Mouse (Mus musculus) layer of hippocampus, postnatal 10 days (tissue): ENCODE measurements at regions not wholly inside any gene's neighbourhood (a gene's known extent, or its start where the extent isn't known, plus 50 kb on each side); places are given as distances from the start of the nearest gene placed in this dataset.
"Not testable (repeated sequence)": the region's sequence is repeated elsewhere in the genome, so short reads cannot be mapped to it uniquely, and the experiment has no call there.

Source experiments
- DNase-seq, 2 experiments: peaks; one replicate each; pipeline ENCODE4 v3.0.0; 2021; ENCODE audit warnings: low spot score in 2 of 2

DNA sequence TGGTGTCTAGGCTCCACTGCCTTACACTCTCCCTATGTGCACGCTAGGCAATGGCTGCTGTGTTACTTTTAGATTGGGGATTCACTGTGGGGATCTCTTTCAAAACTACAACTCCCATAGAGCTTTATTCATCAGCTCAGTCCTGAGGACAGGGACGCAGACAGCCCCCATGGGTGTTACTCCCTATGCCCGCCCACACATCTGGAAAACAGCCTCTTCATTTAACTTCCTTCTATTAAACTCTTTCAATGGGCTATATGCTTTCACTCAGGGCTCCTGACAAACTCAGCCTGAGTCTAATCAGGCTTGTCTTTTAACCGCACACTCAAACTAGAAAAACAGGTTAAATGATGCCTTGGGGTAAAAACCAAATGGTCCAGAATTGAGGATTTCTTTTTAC is 95.3 kb upstream of the Mdm1 start:
- DNase-seq, result no peak

DNA sequence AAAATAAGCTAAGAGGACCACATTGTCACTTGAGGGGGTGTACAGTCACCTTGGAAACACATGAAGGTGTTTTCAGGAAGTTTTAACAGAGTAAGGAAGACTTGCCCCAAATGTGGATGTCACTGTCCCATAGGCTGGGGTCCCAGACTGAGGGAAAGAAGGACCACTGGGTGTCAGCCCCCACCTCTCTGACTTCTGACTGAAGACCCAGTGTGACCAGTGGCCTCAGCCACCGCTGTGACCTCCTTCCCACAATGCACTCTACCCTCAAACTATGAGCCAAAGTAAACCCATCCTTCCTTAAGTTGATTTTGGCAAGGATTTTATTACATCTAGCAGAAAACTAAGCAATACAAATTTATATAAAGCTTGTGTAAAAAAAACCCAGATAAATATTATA is 94.8 kb upstream of the Mdm1 start:
- no peak for DNase-seq

DNA sequence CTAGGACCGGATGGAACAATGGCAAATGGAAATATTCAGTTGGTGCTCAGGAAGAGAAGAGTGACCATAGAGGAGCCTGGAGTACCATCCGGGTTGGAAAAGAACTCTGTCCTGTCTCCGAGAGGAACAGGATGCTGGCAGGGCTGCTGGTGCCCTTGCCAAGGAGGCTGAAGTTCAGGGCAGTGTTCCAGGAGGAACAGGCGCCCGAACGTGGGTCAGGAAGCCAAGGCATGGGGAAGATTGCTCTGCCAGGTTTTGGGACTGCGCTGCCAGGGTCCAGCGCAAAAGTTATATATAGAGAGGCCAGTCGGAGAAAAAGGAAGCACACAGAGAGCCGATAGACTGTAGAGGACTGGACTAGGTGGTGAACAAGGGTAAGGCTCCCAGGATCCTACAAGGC is 92.3 kb upstream of the Mdm1 start:
- peak; percentile 49 to 56 for DNase-seq

DNA sequence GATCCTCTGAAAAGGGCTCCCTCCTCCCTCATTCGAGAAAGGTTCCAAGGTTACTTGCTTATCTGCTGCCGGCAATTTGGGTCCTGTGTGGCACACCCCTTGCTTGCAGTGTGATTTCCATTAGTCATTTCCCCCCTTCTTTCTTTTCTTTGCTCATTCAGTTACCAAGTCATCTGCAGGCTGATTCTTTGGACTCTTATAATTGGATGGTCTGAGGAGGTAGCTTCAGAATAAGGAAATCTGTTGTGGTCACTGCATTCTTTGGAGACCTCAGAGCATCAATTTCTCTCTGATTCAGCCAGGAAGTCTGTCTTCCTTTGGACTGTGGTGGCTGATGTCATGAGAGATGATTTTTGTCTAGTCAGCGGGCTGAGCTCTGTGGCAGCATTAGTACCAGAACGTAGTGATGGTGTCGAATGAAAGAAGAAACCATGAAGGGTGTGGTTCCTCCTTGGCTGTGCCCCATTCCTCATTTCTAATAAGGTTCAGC is 91.4 kb upstream of the Mdm1 start:
- DNase-seq, result no peak

DNA sequence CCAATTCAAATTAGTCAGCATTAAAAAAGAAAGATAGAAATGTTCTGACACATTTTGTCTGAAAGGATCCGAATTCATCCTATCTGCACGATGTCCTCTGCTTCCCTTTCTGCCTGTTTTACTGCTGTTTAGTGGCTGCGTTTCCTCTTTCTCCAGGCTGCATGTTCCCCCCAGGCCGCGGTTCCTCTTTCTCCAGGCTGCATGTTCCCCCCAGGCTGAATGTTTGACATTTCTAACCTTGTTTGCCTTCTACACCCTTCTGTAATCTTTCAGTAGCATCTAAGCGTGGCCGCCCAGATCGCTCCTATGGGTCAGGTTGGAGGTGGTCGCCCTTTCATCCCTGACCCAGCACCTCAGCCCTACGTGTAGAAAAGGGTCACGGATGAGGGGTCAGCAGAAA is 89.6 kb upstream of the Mdm1 start:
- DNase-seq, result no peak

DNA sequence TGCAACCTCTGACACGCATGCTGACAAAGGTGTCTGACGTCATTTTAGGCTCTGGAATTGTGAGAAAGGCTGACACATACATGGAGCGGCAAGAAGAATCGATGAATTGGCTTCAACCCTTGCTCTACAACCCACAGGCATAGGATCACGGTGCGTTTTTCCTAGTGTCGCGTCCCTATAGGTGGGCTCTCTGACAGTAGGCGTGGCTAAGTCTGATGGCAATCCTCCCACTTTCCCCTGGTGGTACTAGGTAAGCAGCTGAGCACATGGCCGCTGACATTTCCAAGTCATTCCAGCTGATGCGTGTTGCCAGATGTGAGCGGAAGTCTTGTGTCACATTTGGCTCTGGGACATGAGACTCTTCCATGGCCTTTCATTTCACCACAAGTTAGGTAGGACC is 89.1 kb upstream of the Mdm1 start:
- no peak for DNase-seq

DNA sequence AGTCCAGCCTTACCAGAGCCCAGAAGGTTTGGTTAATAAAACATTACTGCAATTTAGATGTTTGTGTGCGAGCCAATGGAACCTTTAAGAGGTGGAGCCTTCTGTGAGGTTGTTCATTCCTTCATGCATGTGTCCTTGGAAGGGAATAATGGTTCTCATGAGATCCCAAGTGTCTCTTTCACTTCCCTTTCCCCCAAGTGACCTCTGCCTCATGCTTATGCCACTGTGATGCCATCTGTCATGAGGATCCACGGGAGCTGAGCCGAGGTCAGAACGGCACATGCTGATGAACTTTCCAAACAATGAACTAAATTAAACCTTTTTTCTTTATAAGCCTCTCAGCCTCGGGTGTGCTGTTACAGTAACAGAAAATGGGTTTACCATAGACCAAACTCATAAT is 88.6 kb upstream of the Mdm1 start:
- no peak for DNase-seq

DNA sequence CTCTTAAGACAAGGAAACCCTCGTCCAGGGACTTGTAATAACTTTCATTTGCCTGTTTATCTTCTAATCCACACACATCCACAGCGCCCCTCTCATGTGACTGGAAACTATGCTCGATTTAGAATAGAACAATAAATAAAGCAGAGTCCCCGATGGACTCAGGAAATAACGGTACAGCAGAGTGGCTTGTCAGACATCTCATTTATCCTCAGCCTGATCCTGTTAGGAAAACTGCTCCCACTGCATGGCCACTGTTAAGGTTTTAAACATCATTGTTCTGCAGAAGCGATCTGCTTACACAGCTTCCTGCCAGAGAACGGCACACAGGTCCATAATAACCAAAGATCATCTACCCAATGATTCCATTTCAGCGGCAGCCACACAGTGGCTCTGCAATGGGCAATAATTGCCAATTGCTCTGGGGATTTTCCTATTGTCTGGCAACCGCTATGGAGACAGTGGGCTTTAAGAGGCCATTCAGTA is 84.8 kb upstream of the Mdm1 start:
- no peak for DNase-seq

DNA sequence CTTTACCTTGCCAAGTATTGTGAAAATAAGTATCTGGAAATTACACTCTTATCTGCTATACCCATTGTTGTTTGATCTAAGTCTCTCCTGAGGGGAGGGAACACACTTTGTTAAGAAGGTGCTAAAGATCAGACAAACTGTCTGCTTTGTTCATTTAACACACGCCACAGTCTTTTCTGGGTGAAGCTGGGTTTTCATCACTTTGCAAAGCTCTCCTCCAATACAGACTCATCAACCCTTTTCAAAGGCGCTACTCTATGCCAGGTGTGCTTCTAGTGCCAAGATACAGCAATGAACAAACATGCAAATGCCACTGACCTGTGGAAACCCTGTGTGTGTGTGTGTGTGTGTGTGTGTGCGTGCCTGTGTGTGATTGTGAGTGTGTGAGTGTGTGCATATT is 84.1 kb upstream of the Mdm1 start:
- no peak for DNase-seq

DNA sequence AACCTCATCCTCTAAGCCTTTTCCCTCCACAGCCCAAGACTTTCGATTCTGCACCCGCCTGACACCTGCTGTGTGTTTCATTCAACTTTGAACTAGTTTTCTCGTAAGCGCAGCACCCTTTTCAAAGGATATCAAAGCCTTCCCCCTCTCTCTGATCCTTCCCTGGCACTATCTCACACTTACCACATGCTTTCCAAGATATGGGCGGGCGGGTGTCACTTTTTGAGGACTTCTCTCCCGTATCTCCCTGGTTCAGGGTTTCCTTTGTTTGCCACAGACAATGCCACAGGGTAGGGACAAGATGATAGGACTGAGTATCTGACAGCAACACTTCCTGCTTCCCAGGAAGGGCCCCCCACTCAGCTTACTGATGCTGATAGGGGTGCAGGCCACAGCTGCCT is 76.8 kb upstream of the Mdm1 start:
- DNase-seq, result no peak

DNA sequence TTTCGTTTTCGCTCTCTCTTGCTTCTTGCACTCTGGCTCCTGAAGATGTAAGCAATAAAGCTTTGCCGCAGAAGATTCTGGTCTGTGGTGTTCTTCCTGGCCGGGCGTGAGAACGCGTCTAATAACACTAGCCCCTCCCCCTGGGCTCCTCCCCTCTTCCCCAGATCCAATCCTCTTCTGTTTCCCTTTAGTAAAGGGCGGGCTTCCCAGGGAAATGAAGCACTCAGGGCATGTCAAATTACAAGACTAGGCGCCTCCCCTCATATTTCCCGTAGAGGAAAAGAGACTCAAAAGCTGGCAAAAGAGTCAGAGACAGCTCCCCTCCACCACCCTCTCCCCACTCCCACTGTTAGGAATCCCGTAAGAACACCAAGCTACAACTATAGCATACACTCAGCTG is 65.3 kb upstream of the Mdm1 start:
- DNase-seq, result not testable (repeated sequence)

DNA sequence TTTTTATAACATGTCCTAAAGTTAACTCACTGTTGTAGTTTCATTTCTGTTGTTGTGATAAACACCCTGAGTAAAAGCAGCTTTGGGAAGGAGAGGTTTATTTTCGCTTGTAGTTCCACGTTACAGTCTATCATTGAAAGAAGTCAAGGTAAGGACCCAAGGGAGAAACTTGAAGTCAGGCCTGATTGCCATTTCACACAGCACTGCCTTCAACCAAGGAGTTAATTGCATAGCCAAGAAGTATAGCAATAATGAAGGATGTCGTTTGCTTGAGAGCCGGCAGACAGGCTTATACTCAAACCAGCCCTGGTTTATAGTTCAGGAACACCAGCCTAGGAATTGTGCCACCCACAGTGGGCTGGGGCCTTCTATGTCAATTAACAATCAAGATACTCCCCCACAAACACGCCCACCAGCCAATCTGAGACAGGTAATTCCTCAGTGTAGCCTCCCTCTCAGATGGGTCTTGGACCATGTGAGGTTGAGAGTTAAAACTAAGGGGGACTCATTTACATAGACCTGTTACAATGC is 59.9 kb upstream of the Mdm1 start:
- no peak for DNase-seq

DNA sequence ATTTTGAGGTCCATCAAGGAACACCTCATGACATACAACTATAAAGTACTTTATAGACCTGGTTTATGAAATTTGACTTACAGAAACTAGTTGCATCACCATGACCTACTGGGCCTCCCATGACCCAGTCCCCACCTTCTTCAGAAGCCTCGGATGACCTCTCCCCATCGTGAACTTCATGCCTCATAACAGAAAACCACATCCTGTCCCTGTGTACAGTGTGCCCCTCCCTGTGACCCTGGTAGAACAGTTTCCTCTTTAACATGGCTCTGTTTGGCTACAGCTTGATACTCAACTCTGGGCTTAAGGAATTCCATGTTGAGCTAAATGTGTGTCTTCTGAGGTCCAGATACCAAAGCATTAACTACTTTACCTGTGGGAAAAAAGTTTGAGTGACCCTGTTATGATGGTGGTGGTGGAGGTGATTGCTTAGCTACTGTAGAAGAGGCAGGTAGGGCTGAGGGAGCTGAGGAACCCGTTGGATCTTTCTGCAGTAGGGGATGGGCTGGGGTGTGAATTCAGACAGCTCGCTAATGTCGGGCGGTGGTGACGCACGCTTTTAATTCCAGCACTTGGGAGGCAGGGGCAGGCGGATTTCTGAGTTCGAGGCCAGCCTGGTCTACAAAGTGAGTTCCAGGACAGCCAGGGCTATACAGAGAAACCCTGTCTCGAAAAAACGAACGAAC is 58.4 kb upstream of the Mdm1 start:
- no peak for DNase-seq

DNA sequence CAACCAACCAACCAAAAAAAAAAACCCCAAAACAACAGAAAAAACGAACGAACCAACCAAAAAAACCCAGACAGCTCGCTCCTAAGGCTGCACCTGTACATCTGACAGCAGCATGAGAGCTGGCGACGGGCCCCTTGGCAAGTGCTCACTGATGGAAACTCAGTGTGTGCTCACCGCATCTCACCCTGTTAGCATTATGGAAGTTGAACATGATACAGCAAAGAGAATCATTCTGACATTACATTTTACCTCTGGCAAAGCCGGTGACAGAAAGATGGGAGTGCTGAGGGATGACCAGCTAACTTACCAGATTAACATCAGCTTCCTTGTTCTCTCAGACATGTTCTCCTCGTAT is 57.9 kb upstream of the Mdm1 start:
- no peak for DNase-seq

DNA sequence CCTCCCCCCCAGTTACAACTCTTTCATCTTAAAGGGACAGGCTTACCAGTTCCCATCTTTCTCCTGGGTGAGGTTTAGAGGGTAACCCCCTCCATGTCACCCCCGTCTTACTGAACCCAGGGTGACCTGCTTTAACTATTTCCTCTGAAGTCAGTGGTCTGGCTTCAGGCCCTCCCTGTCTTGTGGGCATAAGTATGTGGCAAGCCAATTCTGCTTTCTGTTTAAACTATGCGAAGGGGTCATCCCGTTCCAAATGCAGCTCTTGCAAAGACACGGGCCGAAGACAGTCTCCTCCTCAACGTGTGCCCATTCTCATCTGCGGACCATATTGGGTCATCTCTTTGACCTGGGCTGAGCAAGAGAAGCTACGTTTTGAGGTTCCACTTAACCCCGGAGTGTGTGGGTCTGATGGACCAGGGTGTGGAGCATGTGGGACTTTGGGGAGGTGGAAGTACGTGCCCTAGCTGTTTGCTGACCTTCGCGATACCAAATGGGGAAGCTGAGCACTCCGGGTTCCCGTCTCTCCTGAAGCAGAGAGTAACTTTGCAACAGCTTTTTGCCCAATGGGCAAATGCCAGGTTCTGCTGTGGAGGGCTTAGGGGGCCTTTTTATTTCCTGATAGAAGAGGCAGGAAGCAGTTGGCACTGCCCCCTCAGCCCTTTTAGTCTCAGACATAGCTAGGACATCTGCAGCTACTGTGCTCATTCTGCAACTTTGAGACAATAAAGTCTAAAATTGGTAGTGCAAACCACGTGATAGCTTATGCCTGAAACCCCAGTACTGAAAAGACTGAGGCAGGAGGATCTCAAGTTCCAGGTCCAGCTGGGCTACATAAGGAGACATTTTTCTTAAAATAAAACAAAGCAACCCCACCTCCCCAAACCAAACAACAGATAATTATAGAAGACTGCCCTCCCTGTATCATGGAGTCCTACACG is 56.3 kb upstream of the Mdm1 start:
- DNase-seq, result no peak

DNA sequence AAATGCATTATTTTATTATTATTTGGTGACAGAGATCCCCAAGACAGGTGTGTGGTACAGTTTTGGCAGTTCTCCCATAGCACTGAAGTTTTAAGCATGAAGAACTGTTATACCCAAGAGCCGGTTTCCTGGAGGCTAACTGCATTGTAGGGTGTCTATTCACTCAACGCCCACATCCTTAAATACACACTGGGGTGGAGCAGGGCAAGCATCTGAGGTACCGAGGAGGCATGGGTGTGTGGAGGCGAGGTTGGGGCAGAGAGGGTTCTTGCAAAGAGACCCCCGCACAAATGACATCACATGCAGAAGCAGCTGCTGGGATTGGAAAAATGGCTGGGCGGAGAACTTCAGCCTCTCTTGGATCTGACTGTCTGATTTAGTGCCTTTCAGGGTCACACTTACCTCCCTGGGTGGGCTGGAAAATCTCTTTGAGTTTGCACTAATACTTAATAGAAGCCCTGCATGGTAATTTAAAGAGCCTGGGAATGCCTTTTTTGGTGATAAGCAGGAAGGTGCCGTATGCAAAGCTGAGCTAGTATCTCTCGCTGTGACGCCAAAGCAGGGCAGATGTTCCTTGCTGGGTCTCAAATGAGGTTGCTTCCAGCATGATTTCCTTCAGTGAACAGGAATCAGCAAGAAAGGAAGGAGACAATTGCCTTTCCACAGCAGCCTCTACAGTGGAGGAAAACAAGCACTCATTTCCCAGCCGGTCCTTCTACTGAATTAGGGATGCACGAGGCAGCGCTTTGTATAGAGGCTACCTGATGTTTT is 53.9 kb upstream of the Mdm1 start:
- no peak for DNase-seq

DNA sequence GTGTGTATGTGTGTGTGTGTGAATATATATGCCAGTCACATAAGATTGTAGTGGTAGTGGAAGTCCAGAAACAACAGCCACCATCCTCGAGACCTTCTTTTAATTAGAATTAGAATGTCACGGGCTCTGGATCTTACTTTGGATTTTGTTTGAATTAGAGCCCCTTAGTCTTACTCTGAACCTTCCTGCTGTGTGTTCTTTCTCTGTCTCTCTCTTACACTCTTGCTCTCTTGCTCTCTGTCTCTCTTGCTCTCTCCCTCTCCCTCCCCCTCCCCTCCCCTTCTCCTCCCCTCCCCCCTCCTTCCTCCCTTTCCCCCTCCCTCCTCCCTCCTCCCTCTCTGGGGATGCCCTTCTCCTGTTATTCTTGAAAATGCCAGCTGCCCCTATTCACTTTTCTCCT is 53.1 kb upstream of the Mdm1 start:
- DNase-seq, result no peak

DNA sequence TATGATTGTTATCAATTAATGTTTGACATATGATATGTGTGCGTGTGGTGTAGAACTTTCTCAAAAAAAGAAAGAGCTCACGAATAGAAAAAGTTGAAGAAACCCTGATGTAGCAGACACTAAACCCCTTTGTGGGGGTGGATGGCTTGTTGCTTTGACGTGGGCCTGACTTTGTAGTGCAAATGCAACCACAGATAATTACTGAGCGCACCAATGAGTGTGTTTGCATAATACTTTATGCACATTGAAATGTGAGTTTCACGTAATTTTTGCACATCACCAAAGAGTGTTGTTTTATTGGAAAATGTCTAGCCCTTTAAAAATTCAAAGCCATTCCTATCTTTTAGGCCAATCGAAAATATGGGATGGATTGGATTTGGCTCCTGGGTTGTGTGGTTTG is 51.7 kb upstream of the Mdm1 start:
- DNase-seq, result no peak

DNA sequence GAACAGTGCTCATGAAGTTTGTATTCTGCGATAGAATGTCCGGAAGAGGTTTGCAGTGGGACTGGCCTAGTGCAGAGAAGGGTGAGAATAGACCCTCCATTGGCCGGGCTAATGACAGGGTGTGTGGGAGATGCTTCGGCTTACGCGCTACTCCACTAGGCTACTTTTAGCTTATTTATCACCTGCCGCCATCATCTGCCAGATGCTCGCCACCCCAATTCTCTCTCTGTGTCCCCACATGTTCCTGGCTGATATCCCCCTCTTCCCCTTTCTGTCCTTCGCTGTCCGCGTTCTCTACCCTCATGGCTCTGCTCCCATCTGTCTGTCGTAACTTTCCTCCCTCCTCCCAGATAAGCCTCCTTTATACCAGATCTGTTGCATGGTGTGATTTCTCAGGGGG is 50.1 kb upstream of the Mdm1 start:
- no peak for DNase-seq
